Mouse (Mus musculus): ENCODE data around the gene B3galt1.

B3galt1 gene

DNA sequence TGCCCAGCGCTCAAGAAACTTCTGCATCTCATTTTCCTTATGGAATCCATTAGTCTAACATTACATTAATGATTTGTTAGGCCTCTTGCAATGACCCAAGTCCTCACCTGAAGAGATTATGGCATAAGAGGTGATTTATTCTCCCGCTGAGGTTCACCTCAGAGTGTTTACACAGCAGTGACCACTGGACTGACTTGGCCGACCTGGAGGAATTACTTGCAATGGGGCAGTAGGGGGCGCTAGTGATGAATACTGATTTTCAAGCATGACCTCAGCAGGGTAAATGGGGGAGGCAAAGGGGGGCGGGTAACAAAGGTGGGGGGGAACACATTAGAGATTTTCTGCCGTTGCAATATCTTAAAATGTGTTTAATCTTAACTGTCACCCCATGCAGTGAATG, 559.1 kb downstream of the B3galt1 start:
- Histone ChIP-seq H3K4me1 (replicated peaks; ENCODE audit: low read depth, low read length) (no peaks in the 10 kb centered on the region), H3K27me3 (ENCODE audit: insufficient read depth, low read length) (no peaks in the 10 kb centered on the region), H3K9me3 (ENCODE audit: low read length) (no peaks in the 10 kb centered on the region), H3K4me3 (replicated peaks; ENCODE audit: low read length) (no peak overlapping the region), H3K36me3 (ENCODE audit: insufficient read depth, low read length) (no peaks in the 10 kb centered on the region)
- TF ChIP-seq CTCF (conservative IDR thresholded peaks at IDR 0.05; ENCODE audit: low read length) (peak; percentile 19), NANOG (IDR thresholded peaks at IDR 0.05; ENCODE audit: borderline replicate concordance, low read length) (no peak), POU5F1 (IDR thresholded peaks at IDR 0.05; ENCODE audit: borderline replicate concordance, low read length) (no peak)

DNA sequence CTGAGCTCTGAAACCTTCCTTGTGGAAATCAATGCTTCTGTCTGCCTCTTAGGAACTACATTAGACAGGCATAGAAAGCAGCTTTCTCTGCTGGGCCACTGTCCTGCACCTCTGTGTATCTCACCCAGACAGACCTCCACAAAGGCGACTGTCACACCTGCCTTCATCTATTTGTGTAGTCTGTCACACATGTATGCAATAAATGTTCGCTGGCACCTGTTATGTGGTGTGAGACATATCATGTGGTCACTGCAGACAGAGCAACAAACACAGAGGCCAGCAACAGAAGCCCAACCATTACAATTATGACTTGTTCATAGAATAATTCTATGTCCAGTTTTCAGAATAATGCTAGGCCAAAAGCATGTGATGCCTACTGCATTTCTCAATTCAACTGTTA, 575.4 kb downstream of the B3galt1 start:
- Histone ChIP-seq H3K4me1 (replicated peaks; ENCODE audit: low read depth, low read length) (0 out of 2 replicates have a peak, but pooled peaks cover 3% of the 10 kb centered on the region), H3K36me3 (ENCODE audit: insufficient read depth, low read length) (no peaks in the 10 kb centered on the region), H3K4me3 (replicated peaks; ENCODE audit: low read length) (no peak overlapping the region), H3K9me3 (ENCODE audit: low read length) (no peaks in the 10 kb centered on the region), H3K27me3 (ENCODE audit: insufficient read depth, low read length) (no peaks in the 10 kb centered on the region)
- TF ChIP-seq POU5F1 (IDR thresholded peaks at IDR 0.05; ENCODE audit: borderline replicate concordance, low read length) = no peak
- no peak for TF ChIP-seq NANOG (IDR thresholded peaks at IDR 0.05; ENCODE audit: borderline replicate concordance, low read length)
- no peak for TF ChIP-seq CTCF (conservative IDR thresholded peaks at IDR 0.05; ENCODE audit: low read length)

DNA sequence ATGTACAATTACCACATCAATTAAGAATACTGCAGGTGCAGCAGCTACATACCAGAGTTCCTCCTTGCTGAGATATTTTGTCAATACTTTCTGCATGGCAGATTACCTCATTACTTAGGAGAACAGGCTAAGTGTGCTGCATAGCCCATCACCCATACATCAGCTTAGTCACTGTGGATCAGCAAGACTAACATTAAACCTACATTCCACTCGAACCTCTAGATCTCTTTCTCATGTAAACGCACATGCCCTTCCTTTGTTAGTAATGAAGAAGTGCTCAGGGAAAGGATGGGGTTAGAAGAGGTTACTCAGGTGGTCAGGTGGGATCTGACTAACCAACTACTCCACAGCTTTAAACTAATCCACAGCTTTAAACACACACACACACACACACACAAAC, 577.6 kb downstream of the B3galt1 start:
- Histone ChIP-seq H3K36me3 (ENCODE audit: insufficient read depth, low read length) (no peaks in the 10 kb centered on the region), H3K4me1 (replicated peaks; ENCODE audit: low read depth, low read length) (0 out of 2 replicates have a peak, but pooled peaks cover 3% of the 10 kb centered on the region), H3K4me3 (replicated peaks; ENCODE audit: low read length) (no peak overlapping the region), H3K27me3 (ENCODE audit: insufficient read depth, low read length) (no peaks in the 10 kb centered on the region), H3K9me3 (ENCODE audit: low read length) (no peaks in the 10 kb centered on the region)
- TF ChIP-seq POU5F1 (IDR thresholded peaks at IDR 0.05; ENCODE audit: borderline replicate concordance, low read length) (no peak), NANOG (IDR thresholded peaks at IDR 0.05; ENCODE audit: borderline replicate concordance, low read length) (no peak), CTCF (conservative IDR thresholded peaks at IDR 0.05; ENCODE audit: low read length) (no peak)

DNA sequence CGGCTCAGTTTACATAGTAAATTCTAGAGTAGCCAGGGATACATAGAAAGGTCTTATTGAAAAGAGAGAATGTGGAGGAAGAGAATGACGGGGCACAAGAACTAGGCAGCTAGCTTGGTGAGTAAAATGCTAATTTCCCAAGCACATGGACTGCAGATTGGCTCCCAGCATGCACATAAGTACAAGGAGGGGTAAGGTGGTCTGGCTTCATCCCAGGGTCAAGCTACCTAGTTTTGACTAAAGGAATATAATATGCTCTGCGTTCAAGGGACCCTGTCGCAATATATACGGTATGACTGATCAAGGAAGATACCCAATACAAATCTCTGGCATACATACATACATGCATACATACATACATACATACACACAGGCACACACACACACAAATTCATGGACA, 594.1 kb downstream of the B3galt1 start:
- no peaks in the 10 kb centered on the region for H3K36me3 ChIP-seq (ENCODE audit: insufficient read depth, low read length)
- H3K4me1 ChIP-seq (replicated peaks; ENCODE audit: low read depth, low read length) = peaks cover 4% of the 10 kb centered on the region; the same call in 1 of the 2 replicates
- H3K27me3 ChIP-seq (ENCODE audit: insufficient read depth, low read length) = no peaks in the 10 kb centered on the region
- H3K9me3 ChIP-seq (ENCODE audit: low read length) = no peaks in the 10 kb centered on the region
- no peak overlapping the region for H3K4me3 ChIP-seq (replicated peaks; ENCODE audit: low read length)
- no peak for TF ChIP-seq CTCF (conservative IDR thresholded peaks at IDR 0.05; ENCODE audit: low read length)
- TF ChIP-seq POU5F1 (IDR thresholded peaks at IDR 0.05; ENCODE audit: borderline replicate concordance, low read length) = no peak
- no peak for TF ChIP-seq NANOG (IDR thresholded peaks at IDR 0.05; ENCODE audit: borderline replicate concordance, low read length)

DNA sequence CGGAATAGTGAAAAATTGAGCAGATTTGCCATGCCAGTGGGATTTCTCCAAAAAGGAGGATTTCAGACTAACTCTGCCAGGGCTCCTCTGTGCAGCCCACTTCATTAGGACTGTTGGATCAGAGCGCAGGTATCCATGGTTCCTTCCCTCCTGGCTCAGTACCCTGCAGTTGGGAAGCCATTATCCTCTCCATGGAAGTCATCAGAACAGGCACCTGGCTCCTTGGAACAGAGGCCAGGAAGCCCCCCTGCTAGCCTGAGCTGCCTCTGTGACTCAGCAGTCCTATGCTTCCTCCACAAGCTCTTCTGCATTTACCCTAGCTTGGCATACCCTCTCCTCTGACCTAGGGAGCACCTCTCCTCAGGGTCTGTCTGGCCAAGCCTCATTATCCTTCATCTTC, 594.9 kb downstream of the B3galt1 start:
- TF ChIP-seq NANOG (IDR thresholded peaks at IDR 0.05; ENCODE audit: borderline replicate concordance, low read length) (no peak), POU5F1 (IDR thresholded peaks at IDR 0.05; ENCODE audit: borderline replicate concordance, low read length) (no peak), CTCF (conservative IDR thresholded peaks at IDR 0.05; ENCODE audit: low read length) (no peak)
- Histone ChIP-seq H3K36me3 (ENCODE audit: insufficient read depth, low read length) (no peaks in the 10 kb centered on the region), H3K4me1 (replicated peaks; ENCODE audit: low read depth, low read length) (peaks cover 4% of the 10 kb centered on the region; the same call in 1 of the 2 replicates), H3K27me3 (ENCODE audit: insufficient read depth, low read length) (no peaks in the 10 kb centered on the region), H3K9me3 (ENCODE audit: low read length) (no peaks in the 10 kb centered on the region), H3K4me3 (replicated peaks; ENCODE audit: low read length) (no peak overlapping the region)

DNA sequence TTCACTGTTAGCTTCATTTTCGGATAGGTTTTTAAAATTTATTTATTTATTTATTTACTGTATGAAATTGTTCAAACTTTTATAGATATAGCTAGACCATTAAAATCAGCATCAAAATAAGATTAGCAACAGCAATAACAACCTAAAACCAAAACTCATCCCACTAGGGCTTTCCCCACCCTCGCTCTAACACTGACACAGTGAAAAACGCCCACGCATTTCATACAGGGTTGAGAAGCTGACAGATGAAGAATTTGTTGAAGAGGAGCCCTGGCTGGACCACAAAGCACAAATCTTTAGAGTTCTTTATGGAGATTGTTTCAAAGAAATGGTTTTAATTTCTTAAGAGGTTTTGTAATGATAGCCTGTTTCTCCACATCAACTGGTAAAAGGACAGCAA, 596.3 kb downstream of the B3galt1 start:
- no peaks in the 10 kb centered on the region for H3K9me3 ChIP-seq (ENCODE audit: low read length)
- no peak overlapping the region for H3K4me3 ChIP-seq (replicated peaks; ENCODE audit: low read length)
- no peaks in the 10 kb centered on the region; the same call in 1 of the 2 replicates for H3K4me1 ChIP-seq (replicated peaks; ENCODE audit: low read depth, low read length)
- no peak for TF ChIP-seq POU5F1 (IDR thresholded peaks at IDR 0.05; ENCODE audit: borderline replicate concordance, low read length)
- no peak for TF ChIP-seq NANOG (IDR thresholded peaks at IDR 0.05; ENCODE audit: borderline replicate concordance, low read length)
- no peak for TF ChIP-seq CTCF (conservative IDR thresholded peaks at IDR 0.05; ENCODE audit: low read length)
- no peaks in the 10 kb centered on the region for H3K27me3 ChIP-seq (ENCODE audit: insufficient read depth, low read length)
- H3K36me3 ChIP-seq (ENCODE audit: insufficient read depth, low read length) = no peaks in the 10 kb centered on the region

DNA sequence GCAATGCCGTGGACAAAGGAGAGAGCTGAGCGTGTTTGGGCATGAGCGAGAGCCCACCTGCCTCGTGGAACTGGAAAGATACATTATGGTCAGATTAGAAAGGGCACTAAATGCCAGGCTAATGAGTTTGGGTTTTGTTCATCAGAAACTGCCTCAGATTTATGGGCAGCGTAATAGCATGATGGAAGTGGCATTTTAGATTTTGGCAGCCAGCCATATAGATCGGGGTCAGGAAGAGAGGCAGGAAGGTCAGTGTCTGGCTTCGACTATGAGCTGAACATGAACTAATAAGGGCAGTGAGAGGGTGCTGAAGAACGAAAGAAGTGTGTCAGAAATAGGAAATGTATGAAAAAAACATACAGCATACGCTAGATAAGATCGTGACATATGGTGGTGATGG, 605.6 kb downstream of the B3galt1 start:
- no peaks in the 10 kb centered on the region for H3K36me3 ChIP-seq (ENCODE audit: insufficient read depth, low read length)
- H3K9me3 ChIP-seq (ENCODE audit: low read length) = no peaks in the 10 kb centered on the region
- no peaks in the 10 kb centered on the region for H3K27me3 ChIP-seq (ENCODE audit: insufficient read depth, low read length)
- no peaks in the 10 kb centered on the region for H3K4me1 ChIP-seq (replicated peaks; ENCODE audit: low read depth, low read length)
- no peak overlapping the region for H3K4me3 ChIP-seq (replicated peaks; ENCODE audit: low read length)
- no peak for TF ChIP-seq NANOG (IDR thresholded peaks at IDR 0.05; ENCODE audit: borderline replicate concordance, low read length)
- TF ChIP-seq POU5F1 (IDR thresholded peaks at IDR 0.05; ENCODE audit: borderline replicate concordance, low read length) = no peak
- TF ChIP-seq CTCF (conservative IDR thresholded peaks at IDR 0.05; ENCODE audit: low read length) = no peak
